Mouse (Mus musculus) spleen, postnatal 36 days (tissue): ENCODE results near the gene Dazap1.
A peak's percentile ranks its signal among the peaks of the same experiment; 100 is the strongest.
"Not testable (repeated sequence)": the region's sequence is repeated elsewhere in the genome, so short reads cannot be mapped to it uniquely, and the experiment has no call there.

Experiments used
- DNase-seq, 2 experiments: peaks; one replicate each; pipeline ENCODE4 v3.0.0; 2022; ENCODE audit warnings: low spot score in 2 of 2, mixed read lengths in 1 of 2

The Dazap1 gene

DNA sequence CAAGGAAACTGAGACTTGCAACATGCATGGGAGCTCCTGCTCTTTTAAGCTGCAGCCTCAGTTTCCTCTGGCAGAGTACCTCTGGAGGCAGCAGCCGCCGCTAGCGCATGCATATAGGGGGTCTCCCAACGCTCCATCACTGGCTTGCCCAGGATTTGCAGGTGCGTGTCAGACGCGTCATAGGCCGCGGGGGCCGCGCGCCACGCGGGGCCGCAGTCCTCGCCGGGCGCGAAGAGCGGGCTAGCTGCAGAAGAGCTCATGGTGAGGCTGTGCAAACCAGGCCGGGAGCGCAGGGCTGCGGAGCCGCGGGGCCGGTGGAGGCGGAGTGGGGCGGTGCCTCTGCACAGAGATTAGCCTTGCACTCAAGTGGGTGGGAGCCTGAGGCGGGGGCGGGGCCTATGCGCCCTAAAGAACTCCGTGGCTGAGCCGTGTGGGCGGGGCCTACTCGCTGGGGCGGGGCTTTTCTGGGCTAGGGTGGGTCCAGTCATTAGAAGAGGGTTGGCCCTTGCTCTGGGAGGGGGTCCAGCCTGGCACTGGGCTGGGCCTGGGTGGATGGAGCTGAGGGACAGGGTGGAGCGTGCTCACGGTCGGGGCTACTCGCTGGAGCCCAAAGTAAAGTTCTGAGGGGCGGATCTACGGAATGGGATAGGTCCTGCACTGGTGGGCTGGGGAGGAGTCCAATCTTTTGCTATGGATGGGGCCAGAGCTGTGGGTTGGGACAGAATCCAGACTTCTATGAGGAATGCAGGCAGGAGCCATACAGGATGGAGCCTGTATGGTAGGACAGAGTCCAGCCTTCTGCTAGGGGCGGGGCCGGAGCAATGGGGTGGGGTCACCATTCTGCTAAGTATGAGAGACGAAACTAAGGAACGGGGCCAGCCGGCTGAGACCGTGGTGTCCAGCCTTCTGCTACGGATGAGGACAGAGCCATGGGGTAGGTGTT is at the start of gene Dazap1, which contains the start of gene Gamt:
TSS of gene Dazap1 (plus strand) at position 845 of the 943 bp plus-strand sequence.
TSS of gene Gamt (minus strand) at position 371 of the 943 bp plus-strand sequence.
- peak; percentile 94 to 96 for DNase-seq

DNA sequence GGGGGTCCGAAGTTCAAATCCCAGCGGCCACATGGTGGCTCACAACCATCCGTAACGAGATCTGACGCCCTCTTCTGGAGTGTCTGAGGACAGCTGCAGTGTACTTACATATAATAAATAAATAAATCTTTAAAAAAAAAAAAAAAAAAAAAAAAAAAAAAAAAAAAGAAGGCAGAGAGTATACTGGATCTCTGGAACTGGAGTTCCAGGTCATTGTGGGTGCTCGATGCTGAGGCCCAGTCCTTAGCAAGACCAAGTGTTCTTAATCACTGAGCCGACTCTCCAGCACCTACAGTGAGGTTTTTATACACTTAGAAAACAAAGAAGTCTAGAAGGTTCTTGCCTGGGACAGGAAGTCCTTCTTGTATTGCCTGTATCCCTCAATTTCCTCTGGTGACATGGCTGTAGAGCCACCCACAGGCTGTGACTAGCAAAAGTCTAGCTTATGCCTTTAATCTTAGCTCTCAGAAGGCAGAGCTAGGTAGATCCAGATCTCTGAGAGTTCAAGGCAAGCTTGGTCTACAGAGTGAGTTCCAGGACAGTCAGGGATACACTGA is 49.7 kb upstream of the Dazap1 start:
- DNase-seq: not testable (repeated sequence)

DNA sequence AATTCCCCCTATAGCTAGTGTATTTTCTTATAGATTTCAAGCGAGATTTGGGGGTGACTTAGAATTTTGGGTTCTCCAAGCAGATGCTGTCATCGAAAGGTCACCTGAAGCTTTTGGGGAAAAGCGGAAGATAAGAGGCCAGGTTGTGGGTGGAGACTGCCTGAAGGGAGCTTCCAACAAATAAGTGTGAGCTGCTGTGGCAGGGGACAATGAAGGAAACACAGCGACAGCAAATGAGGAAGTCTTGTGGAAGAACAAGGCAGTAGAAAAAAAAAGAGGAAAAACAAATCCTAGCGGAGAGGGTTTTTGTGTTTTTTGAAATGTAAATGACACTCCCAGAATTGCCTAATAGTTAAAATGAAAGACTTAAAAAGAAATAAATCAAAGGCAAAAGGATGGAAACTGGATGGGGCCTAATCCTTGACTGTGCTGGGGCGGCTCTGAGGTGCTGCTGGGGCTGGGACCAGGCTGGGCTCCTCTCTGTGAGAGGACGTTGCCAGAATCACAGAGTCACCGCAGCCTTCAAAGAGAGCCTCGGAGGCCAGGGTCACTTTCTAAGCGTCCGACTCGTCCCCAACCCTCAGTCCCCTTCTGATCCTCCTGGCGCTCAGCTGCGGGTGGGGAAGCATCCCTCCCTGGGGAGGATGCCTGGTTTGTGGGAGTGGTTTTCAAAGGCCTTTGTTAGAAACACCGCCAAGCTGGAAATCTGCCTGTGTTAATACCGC is 46.1 kb upstream of the Dazap1 start:
- DNase-seq: no peak

DNA sequence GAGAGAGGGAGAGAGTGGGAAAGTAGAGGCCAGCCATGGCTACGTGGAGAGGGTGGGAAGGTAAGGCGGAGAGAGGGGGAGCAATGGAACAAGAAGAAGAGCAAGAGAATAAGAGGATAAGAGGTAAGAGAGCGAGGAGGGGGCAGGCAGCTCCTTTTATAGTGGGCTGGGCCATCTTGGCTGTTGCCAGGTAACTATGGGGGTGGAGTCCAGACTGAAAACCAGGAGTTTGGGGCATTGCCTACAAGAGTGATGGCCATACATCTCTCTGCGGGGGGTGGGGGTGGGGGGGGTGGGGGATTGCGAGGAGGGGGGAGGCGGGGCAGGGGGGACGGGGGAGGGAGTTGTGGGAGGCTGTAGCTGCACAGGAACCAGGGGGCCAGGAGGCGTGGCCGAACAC is 40.6 kb upstream of the Dazap1 start:
- no peak for DNase-seq

DNA sequence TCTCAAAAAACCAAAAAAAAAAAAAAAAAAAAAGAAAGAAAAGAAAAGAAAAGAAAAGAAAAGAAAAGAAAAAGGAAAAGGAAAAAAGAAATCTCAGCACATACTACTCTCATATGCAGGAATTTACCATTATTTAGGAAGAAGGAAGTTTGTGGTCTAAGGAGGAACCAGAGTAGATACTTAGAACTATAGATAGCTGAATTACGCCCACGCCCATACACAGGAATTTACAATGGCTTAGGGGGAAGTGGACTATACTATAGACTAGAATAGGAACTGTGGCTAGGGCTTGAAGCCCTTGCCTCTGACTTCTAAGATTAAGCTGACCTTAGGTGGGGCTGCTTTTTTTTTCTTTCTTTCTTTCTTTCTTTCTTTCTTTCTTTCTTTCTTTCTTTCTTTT is 38.1 kb upstream of the Dazap1 start:
- peak; percentile 46 to 49 for DNase-seq

DNA sequence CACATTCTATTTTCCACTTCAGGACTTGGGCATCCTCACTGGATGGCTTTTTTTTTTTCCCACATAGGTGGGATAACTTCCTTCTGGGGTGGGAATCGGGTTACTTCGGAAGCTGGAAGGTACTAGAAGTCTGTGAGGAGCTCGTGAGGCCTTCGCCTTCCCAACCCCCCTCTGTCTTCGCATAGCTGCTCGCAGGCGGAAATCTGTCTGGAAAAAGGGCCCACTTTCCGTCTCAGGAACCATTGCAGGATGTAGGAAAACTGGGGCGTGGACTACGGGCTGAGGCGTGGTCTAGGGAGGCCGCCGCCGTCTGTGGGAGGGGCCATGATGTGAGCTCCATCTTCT is 35.2 kb upstream of the Dazap1 start:
- DNase-seq: no peak

DNA sequence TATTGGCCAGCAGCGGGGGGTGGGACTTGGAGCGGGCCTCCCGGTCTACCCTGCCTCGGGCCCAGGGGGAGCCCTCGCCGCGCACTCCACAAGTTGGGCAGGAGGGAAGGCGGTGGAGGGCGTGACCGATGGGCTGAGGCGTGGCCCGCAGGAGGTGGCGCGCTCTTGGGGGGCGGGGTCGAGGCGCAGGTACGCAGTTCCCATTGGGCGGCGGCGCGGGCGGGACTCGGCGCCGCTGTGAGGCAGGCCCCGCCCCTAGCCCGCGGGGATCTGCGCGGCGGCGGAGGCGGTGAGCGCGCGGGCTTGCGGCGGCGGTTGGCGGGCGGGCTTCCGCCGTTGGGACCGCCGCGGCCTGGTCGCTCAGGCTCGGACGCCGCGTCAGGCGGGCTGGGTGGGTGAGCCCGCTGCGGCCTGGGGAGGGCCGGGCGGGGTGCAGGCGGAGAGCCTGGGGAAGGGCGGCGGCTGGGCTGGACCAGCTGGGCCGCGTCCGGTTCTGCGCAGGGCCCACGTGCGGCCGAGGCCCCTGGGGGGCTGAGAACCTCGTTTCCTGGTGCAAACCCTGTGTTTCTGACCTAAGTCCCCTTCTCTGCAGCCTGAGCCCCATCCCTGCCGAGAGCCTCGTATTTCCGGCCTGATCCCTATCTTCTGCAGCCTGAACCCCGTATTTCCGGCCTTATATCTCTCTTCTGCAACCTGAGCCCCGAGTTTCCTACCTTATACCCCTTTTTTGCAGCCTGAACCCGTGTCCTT is 34.7 kb upstream of the Dazap1 start, which contains the start of gene Mum1:
TSS of gene Mum1 (plus strand) at position 19 of the 750 bp plus-strand sequence.
- DNase-seq: peak; percentile 98 to 99

DNA sequence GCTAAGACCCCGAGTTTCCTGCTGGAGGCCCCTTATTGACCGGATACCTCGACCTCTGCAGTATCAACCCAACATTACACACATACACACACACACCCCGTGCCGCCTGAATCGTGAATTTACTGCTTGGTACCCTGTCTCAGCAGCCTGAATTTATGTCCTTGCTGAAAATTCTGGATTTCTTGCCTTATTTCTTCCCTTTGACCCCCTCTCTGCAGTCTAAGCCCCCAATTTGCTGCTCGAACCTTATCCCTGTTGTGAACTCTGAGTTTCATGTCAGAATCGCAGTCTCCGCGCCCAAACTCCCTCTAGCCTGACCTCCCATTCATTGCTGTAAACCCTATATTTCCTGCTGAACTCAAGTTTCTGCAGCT is 34.1 kb upstream of the Dazap1 start:
- DNase-seq: no peak

DNA sequence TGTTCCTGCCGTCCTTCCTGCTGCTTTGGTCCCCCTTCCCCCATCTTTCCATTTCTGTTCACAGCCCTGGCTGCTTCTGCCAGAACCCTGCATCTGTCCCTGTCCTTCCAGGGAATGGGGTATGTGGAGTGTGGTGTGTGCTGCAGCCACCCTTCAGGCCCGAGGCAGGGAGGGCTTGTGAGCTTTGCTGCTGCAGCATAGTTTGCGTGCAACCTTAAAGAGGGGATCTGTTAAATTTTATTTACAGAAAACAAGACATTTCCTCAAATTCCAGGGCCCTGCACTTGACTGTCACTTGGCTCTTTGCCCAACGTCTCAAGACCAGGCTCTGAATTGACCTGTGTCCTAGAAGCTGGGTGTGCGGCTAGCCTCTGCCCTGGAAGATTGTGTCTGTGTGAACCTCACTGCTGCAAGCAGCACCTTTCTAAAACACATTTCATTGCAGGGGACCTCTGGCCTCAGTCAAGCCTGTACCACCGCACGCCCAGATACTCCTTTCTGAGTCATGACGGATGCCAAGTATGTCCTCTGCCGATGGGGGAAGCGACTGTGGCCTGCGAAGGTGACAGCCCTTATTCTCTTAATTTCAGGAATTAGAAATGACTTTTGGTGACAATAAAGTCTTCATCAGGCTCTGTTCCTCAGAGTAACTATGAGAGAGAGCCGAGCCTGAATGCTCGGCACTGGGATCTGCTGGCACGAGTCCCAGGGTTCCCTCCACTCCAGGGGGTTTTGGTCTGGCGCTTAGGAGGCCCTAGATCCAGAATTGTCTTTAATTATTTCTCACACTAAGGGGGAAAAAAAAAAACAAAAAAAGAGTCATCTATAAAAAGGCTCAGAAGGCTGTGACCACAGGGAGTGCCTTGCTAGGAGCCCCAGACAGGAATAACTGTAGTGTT is 33.2 kb upstream of the Dazap1 start:
- DNase-seq: no peak

DNA sequence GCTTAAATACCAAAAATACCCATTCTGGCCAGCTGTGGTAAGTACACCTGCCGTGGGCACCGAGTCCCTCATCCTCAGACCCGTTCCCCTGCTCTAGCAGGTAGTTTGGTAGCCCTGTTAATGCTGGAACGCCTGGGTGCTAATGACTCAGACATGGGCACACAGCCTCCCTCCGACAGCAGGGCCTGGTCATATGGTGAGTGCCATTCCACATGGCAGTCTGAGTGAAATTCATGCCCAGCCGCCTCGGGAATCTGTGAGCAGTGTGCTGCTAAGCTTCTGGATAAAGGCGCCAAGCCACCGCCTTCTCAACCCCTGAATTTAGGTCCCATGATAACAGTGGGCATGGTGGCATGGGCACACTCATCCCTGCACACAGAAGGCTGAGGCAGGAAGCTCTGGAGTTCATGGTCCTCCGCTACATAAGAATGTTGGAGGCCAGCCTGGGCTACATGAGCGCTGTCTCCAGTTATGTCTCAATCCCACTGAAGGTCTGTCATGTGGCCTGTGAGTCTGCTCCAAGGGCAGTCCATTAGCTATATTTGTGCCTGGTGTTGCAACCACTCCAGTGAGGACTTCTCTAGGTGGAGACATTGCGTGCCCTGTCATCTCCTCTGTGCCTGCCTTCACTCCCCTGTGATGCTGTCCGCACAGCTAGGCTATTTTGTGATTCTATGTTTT is 25.0 kb upstream of the Dazap1 start:
- no peak for DNase-seq

DNA sequence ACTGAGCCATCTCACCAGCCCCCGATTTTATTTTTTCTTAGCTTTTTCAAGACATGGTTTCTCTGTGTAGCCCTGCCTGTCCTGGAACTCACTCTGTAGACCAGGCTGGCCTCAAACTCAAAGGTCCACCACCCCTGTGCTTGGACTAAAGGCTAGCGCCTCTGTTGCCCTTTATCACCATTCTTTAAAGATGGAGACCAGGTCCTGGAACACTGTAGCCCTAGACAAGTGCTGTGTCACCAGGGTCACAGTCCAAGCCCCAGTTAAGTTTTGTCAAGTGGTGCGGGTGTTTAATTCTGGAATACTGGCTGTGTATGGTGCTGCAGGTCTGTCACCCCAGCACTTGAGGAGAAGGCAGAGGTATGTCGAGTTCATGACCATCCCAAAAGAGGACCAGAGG is 24.3 kb upstream of the Dazap1 start:
- DNase-seq: no peak

DNA sequence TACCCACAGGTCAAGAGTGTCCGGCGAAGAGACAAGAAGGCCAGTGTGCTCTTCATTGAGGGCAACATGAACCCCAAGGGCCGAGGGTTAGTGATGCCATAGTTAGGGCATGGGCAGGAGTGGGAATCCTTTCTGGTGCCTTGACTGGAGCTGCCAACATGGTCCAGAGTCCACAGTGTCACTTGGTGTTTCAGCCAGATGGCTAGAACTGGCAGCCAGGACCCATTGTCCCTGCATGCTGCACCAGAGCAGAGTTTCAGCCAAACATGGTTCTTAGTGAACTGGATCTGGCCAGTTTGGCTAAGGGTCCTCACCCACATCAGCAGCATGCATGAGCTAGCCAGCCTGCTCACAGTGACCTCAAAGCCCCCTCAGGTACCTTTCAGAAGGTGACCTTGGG is 23.0 kb upstream of the Dazap1 start:
- no peak for DNase-seq

DNA sequence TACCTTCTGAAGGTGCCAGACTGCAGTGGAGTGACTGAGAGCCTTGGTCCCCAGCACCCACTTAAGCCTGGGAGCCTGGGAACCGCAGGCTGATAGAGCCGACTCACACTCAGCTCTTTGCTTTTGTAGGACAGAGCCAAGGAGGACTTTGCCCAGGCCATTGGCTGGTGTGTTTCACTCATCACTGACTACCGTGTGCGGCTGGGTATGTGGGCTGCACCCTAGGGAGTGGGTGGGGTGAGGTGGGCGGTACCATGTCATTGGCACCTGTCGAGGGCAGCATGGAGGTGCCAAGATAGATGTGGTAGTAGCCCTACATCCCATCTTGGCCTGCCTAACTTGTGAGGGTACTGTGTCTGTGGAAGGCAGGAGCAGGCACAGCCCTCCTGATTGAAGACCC is 21.5 kb upstream of the Dazap1 start:
- no peak for DNase-seq

DNA sequence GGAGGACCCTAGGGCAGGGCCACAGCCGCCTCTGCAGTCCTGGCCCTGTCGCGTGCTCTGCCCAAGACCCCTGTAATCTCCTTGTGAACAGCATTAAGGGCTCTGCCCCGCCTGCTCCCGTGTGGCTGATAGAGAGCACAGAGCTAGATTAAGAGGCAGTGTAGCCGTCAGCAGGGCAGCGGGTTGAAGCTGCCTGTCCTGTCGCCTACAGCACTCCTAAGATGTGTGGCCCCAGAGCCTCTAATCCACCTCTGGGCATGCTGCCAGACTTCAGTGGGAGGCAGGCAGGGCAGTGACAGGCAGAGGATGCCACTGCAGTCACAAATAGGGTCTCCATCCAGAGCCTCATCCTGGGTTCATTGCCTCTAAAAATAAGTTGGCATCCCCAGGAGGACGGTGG is 19.2 kb upstream of the Dazap1 start:
- DNase-seq: no peak

DNA sequence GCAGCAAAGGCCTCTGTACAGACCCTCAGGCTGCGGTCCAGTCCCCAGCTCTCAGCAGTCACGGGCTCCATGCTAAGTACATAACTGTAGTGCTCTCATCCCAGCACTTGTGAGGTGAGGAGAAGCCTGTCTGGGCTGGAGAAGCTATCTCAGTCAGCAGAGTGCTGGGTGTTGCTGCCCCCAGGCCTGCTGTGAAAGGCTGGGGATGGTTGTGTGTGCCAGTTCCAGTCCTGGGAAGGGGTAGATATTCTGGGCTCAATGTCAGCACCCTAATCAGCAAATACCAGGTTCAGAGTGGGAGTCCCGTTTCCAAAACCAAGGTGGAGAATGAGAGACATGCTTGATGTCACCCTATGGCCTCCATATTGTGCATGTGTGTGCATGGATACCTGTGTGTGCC is 18.7 kb upstream of the Dazap1 start:
- no peak for DNase-seq

DNA sequence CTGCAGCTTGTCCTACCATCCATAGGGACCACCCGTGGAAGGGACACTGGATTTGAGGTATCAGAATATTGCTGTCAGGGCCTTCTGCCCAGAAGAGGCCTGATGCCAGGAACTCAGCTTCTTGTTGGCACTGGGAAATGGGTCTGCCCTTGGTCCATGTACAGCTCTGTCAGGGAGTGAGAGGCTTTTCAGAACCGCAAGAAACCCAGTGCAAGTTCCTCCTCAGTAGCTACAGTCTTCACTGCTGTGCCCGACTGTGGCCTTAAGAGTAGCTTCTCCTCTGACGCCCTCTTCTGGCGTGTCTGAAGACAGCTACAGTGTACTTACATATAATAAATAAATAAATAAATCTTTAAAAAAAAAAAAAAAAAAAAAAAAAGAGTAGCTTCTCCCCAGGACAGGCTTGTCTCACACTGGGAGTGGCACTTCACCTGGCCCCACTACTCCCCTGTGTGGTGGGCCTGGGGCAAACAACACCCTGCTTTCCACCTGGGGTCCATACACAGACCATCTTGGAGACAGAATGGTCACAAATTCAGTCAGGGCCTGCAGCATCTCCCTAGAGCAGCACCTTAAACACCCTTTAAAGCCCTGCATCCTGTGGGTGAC is 16.4 kb upstream of the Dazap1 start:
- DNase-seq: no peak

DNA sequence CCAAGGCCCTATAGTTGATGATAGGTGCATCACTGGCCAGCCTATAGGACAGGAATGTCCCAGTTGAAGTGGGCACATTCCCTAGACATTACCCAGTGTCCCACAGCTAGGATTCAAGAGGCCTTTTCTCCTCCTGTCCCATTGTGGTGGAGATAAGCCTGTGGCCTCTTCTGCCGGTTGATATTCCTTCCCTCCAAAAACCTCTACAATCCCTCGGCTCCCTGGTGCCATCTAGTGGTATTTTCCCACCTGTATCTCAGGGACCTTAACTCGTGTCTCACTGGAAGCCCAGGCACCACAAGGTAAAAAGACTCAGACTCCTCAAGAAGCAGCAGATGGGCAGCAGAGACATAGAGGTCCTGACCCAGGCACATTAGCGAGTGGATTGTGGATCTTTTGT is 15.7 kb upstream of the Dazap1 start:
- peak; percentile 70 to 79 for DNase-seq

DNA sequence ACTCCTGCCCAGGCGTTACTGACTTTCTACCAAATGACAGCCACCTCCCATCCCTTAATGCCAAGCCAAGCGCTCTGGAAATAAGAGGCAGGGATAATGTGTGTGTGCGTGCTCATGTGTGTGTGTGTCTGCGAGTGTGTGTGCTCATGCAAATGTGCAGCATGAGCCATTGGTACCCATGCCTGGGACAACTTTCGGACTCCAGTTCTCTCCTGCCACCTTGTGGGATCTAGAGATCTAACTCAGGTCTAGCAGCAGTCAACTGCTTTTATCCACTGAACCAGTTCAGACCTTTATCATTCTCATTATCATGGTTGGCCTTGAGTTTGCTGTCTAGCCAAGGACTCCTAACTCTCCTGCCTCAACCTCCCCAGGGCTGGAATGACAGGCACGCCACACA is 13.4 kb upstream of the Dazap1 start:
- no peak for DNase-seq

DNA sequence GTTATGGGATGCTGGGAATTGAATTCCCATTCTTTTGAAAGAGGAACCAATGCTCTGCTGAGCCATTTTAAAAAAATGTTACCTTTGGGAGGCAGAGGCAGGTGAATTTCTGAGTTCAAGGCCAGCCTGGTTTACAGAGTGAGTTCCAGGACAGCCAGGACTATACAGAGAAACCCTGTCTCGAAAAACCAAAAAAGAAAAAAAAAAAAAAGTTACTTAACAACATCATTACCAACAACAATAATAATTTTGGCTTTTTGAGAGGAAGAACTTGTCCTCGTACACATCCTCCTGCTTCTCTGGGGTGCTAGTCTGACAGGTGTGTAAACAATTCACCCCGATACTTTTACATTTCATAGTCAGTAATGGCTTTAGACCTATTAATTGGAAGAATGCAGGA is 12.8 kb upstream of the Dazap1 start:
- not testable (repeated sequence) for DNase-seq
